Mouse (Mus musculus) CH12F3 (cell line): Measurements from ENCODE around the gene Pxylp1.

Source experiments
- in situ Hi-C: fragments of 300-500 bp; cut with MboI; formaldehyde crosslinking; loops from 2 replicates; pipeline ENCODE4 v1.14.3; 2020; ENCODE audit warnings: low sequenced_read_pairs

Gene Pxylp1

GRCm38 (mm10) chr9:96827002-96827785 lies 65.3 kb downstream of the Pxylp1 start:
- in situ Hi-C loops = no loop called here

GRCm38 (mm10) chr9:96824857-96825256 lies 67.6 kb downstream of the Pxylp1 start:
- in situ Hi-C loops = no loop called here

- in situ Hi-C loops = no loop called here
Observed at GRCm38 (mm10) chr9:96824026-96824425, 68.4 kb downstream of the Pxylp1 start.

DNA sequence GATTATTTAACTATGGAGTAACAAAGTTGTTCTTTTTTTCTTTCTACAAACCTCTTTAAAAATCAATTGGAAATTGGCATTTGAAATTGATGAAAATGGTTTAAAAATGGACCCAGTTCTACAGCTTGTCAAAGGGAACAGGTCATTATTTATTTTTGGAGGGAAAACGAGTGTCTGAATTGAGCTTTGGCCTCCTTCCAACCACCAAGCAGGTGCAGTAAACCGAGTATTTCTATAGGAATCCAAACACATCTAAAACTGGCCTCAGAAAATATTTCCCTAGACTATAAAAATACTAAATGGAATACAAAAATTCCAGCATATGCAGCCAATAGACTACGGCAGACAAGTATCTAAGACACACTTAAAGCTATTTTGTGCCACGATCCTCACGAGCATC lies 68.9 kb downstream of the Pxylp1 start:
- in situ Hi-C loops = no loop called here

- in situ Hi-C loops = no loop called here
Observed at GRCm38 (mm10) chr9:96823005-96823404, 69.5 kb downstream of the Pxylp1 start.

DNA sequence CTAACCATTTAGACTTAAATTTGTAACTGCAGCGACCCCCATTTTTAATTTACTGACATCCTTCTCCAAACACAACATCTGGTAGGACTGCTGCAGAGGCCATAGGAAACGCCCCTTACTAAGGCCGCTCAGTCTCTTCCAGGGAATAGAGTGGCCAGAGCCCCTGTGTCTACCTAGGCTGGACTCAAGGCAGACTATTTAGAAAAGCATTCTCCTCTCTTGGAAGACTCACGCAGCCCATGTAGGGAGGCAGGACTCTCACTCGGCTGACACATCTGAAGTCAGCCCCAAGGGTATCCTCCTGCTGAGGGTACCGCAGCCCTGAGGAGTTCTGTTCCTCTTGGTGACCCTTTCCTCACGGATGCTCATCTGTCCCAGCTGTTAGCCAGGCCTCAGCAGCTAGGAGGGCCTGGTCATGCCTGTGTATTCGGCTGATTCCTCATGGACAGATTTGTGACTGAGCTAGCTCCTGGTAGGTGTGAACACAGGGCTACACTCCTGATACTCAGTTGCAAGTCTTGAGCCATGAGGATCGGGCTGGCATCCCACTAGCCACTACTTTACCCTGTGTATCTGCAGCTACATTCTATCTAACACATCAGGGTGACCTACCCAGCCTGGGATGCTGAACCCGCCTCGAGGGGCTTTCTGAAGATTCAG lies 73.5 kb downstream of the Pxylp1 start:
- in situ Hi-C loops = loop anchor here (10.0 kb wide), 2 partner anchors 244 to 534 kb away; no protein-coding TSS in a partner anchor

GRCm38 (mm10) chr9:96818128-96818821 lies 74.2 kb downstream of the Pxylp1 start:
- in situ Hi-C loops = loop anchor here (10.0 kb wide), 2 partner anchors 243 to 533 kb away; no protein-coding TSS in a partner anchor

GRCm38 (mm10) chr9:96811996-96812395 lies 80.5 kb downstream of the Pxylp1 start:
- in situ Hi-C loops = loop anchor here (10.0 kb wide), 2 partner anchors 237 to 527 kb away; no protein-coding TSS in a partner anchor

DNA sequence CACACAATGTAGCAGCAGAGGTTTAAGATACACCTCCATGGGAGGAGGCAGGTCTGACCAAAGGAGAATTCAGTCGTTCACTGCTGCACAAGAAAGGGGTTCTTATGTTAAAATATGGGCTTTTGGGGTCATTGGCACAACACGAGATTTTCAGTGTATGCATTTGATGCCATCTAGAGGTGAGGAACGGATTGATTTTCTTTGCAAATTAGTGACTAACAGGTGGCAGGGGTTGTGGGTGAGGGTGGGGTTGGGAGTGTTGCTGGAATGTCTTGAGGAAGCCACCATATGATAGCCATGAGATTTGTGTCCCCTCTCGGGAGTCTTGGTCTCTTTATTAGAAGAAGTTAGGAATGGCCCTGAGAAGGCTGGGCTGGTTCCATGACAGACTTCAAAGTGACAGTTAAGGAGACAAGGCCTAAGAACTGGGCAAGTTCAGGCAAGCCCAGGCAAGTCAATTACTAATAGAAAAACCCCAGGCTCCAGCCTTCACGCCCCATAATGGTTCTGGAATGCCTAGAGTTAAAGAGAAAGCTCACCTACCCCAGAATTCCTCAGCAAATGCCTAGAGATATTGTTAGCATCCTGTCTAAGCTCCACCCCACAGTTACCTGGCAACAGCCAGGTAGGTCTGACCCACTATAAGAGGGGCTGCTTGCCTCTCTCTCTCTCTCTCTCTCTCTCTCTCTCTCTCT lies 92.2 kb downstream of the Pxylp1 start:
- in situ Hi-C loops = no loop called here

GRCm38 (mm10) chr9:96797311-96797710 lies 95.2 kb downstream of the Pxylp1 start:
- in situ Hi-C loops = loop anchor here (10.0 kb wide), 1 partner anchor 123 kb away; no protein-coding TSS in a partner anchor

GRCm38 (mm10) chr9:96795399-96795928 lies 97.0 kb downstream of the Pxylp1 start:
- in situ Hi-C loops = loop anchor here (10.0 kb wide), 1 partner anchor 121 kb away; no protein-coding TSS in a partner anchor

DNA sequence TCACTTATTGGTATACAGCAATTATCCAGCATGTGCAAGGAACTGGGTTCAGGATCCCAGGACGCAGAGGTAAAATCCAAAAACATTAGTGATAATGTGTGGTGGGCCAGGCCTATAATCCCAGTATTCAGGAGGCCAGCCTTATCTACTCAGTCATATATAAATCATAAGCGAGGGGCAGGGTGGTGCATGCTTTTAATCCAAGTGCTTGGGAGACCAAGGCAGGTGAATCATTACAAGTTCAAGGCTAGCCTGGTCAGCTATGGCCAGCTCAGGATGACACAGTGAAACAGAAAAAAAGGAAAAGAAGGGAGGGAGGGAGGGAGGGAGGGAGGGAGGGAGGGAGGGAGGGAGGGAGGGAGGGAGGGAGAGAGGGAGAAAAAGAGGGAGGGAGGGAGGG lies 97.9 kb downstream of the Pxylp1 start:
- in situ Hi-C loops = loop anchor here (10.0 kb wide), 1 partner anchor 120 kb away; no protein-coding TSS in a partner anchor

GRCm38 (mm10) chr9:96792543-96792942 lies 99.9 kb downstream of the Pxylp1 start:
- in situ Hi-C loops = loop anchor here (10.0 kb wide), 1 partner anchor 118 kb away; no protein-coding TSS in a partner anchor

GRCm38 (mm10) chr9:96790389-96791007 lies 102.0 kb downstream of the Pxylp1 start:
- in situ Hi-C loops = loop anchor here (10.0 kb wide), 1 partner anchor 116 kb away; no protein-coding TSS in a partner anchor

GRCm38 (mm10) chr9:96789906-96790305 lies 102.6 kb downstream of the Pxylp1 start:
- in situ Hi-C loops = loop anchor here (10.0 kb wide), 1 partner anchor 115 kb away; no protein-coding TSS in a partner anchor

DNA sequence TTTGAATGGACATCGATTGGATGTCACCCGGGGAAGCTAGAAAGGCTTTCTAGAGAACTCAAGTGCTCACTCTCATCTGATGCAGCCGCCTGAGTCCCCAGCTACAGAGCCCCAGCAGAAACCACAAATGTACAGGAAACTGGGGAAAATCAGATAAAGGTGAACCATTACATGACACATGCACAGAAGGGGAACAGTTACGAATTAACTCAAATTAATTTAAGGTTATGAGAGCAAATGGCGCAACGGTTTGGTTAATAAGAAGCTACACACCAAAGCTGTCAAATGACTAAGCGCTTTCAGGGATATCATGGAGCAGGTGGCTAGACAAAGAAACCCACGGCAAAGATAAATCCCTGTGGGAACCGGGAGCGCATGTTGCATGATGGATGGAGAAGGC lies 104.7 kb downstream of the Pxylp1 start:
- in situ Hi-C loops = no loop called here

DNA sequence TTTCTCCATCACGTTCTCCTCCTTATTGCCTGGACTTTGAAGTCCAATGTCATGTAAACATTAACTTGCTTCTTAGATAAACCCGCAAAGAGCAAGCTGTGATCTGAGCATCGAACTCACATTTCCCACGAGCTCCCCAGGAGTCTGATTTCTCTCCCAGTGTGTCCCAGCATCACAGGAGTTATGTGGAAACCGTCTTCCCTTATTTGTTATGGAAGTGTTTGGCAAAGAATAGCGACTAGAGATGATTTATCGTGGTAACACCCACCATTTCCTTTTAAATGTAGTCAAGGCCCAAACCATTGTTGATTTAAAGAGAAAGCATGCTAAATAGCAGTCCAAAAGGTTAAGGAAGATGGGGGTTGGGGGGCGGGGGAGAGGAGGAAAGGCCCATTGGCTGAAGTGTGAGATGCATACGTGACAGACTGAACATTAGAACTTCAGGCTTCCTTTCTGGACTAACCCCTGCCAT lies 106.6 kb downstream of the Pxylp1 start:
- in situ Hi-C loops = no loop called here

DNA sequence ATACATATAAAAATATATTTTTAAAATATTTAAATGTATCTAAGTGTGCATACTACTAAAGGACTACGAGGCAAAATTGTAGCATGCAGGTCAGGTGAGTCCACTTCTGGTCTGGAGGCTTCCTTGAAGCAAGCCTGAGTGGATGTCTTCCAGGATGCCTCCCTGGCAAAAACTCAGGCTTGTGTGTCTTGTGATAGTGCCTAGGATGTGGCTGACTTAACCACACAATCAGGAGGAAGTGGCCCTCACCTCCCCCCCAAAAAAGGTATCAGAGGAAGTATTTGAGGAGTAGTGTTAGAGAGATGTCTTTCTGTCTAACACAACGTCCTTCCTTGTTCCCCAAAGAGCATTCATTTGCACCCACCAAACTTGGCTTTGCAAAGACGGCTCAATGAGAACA lies 107.3 kb downstream of the Pxylp1 start:
- in situ Hi-C loops = no loop called here

DNA sequence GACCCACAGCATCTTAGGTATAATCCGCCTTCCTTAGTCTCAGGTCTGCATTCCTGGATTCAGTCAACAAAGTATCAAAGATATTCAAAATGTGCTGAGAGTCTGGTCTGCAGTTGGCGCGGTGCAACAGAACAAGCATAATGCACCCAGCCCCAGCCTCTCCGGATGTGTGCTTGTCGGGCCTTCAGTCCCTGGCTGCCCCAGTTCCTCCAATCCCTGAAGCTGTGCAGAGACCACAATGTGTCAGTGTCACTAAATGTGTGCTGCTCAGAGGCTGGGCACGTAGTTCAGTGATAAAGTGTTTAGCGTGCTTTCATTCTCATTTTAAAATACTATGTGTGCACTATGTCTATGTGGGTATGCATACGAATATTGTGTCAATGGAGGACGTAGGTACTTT lies 108.8 kb downstream of the Pxylp1 start:
- in situ Hi-C loops = no loop called here

- in situ Hi-C loops = no loop called here
Observed at GRCm38 (mm10) chr9:96783258-96783657, 109.2 kb downstream of the Pxylp1 start.
